Mouse (Mus musculus) midbrain, embryonic 14.5 days (tissue): Measurements from ENCODE around the gene Olfr1510. TPM values are rescaled to one million over a fixed set of nuclear protein-coding genes. Genes with fewer than 3 reads are reported as not detected.

Experiments
- ATAC-seq: fragments of 200-750 bp; cut with Nextera tagmentation; 2 replicates; pipeline ENCODE4 v1.8.0; 2017; ENCODE audit warnings: moderate number of reproducible peaks, moderate library complexity; ENCODE audit not compliant: low FRiP score, low TSS enrichment
- DNase-seq: peaks from one replicate; pipeline ENCODE4 v3.0.0-alpha.2; 2015
- H3K27ac ChIP-seq: fragments of 300-500 bp; sonication (generic); replicated peaks from 2 replicates; pipeline ENCODE4 v1.5.1; 2014; ENCODE audit warnings: mild to moderate bottlenecking, low read depth, low read length, moderate library complexity
- H3K27me3 ChIP-seq: fragments of 300-500 bp; sonication (generic); 2 replicates; pipeline ENCODE4 v1.6.1; 2014; ENCODE audit warnings: low read length, control low read depth, mixed read lengths; ENCODE audit not compliant: control insufficient read depth, insufficient read depth
- H3K36me3 ChIP-seq: fragments of 300-500 bp; sonication (generic); 2 replicates; pipeline ENCODE4 v1.6.1; 2014; ENCODE audit warnings: low read length, control low read depth; ENCODE audit not compliant: control insufficient read depth, insufficient read depth
- H3K4me1 ChIP-seq: fragments of 300-500 bp; sonication (generic); 2 replicates; pipeline ENCODE4 v1.6.1; 2014; ENCODE audit warnings: mild to moderate bottlenecking, antibody characterized with exemption, low read length, control low read depth; ENCODE audit not compliant: control insufficient read depth, insufficient read depth
- H3K4me2 ChIP-seq: fragments of 300-500 bp; sonication (generic); 2 replicates; pipeline ENCODE4 v1.6.1; 2014; ENCODE audit warnings: mild to moderate bottlenecking, low read length, moderate library complexity
- H3K4me3 ChIP-seq: fragments of 300-500 bp; sonication (generic); replicated peaks from 2 replicates; pipeline ENCODE4 v1.5.1; 2014; ENCODE audit warnings: low read depth, low read length
- H3K9ac ChIP-seq: fragments of 300-500 bp; sonication (generic); replicated peaks from 2 replicates; pipeline ENCODE4 v1.6.1; 2014; ENCODE audit warnings: mild to moderate bottlenecking, low read length, moderate library complexity
- H3K9me3 ChIP-seq: fragments of 300-500 bp; sonication (generic); 2 replicates; pipeline ENCODE4 v1.6.1; 2016; ENCODE audit warnings: low read length, control low read depth, mixed read lengths; ENCODE audit not compliant: control insufficient read depth
- WGBS: fragments of 180-500 bp; shearing (Covaris S2); extraction: QIAGEN DNeasy Blood & Tissue Kit; methylation state at CpG from one replicate; pipeline ENCODE4 v1.1.7; 2014; 5-methylcytosine and 5-hydroxymethylcytosine counted together
- polyA plus RNA-seq: library from polyadenylated mRNA; unstranded; fragments of >200 nt; fragmentation: Nextera tagmentation; extraction: Ambion mirVana; gene quantifications from 2 replicates; pipeline ENCODE4 v1.2.1, GENCODE M21; 2014

Gene Olfr1510
- polyA plus RNA-seq, 1 experiment from 2014 or later = not detected

DNA sequence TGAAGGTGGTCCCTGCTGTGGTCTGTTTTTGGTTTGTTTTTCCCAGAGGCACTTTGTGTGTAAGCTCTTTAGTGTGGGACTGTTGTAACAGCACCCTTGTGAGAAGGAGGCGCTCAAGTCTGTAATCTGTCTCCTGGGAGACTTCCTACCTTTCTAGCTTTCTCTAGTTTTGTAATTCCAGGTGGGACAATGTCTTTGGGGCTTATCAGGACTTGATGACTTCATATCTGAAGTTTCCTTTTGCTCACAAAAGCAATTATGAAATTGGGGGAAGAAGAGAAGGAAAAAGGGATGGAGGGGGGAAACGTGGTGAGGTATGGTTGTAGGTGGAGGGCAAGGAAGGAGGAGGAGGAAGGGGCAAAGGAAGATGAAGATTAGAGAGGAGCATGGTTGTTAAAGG lies 35.1 kb downstream of the Olfr1510 start, which contains the start of gene Olfr1512:
TSS of gene Olfr1512 (minus strand) at position 101 of the 400 bp plus-strand sequence.
- H3K9me3 ChIP-seq = no peaks in the 10 kb centered on the region
- no peaks in the 10 kb centered on the region for H3K36me3 ChIP-seq
- no peak within 1 kb of the TSS for H3K27ac ChIP-seq
- no peak within 1 kb of the TSS for H3K4me3 ChIP-seq
- H3K4me1 ChIP-seq = no peaks in the 10 kb centered on the region
- H3K27me3 ChIP-seq = no peaks in the 10 kb centered on the region
- no peak within 1 kb of the TSS for H3K4me2 ChIP-seq
- H3K9ac ChIP-seq = no peak within 1 kb of the TSS
- DNase-seq (no peak), ATAC-seq (no peak)
- 80% methylated on average over 2 of the region's 2 CpGs for WGBS

DNA sequence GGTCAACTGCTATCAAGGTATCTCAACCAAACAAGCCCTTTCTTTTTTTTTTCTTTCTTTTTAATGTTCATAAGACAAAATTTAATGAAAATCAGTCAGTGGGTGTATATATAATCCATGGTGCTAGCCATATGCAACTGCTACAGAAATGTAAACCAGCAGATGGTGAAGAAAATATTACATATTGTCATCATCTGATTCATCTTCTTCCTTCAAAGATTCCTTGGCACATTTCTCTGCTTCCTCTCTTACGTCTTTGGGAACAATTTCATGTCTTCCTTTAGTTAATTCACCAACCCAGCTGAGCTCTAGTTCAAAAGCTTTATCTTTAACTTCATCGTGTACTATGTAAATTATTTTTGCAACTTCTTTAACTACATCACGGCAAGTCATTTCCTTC lies 45.4 kb downstream of the Olfr1510 start:
- ATAC-seq (no peak), DNase-seq (no peak)
- no peaks in the 10 kb centered on the region for H3K36me3 ChIP-seq
- H3K27ac ChIP-seq = no peak overlapping the region
- WGBS = 91% methylated on average over 3 of the region's 3 CpGs
- H3K9ac ChIP-seq = no peak overlapping the region
- H3K4me2 ChIP-seq = no peak overlapping the region
- no peak overlapping the region for H3K4me3 ChIP-seq
- no peaks in the 10 kb centered on the region for H3K4me1 ChIP-seq
- no peaks in the 10 kb centered on the region for H3K27me3 ChIP-seq
- no peaks in the 10 kb centered on the region for H3K9me3 ChIP-seq

Other genes starting within 250 kb of the Olfr1510 start
- 58.7 and 74.9 TPM in 2 replicates for gene Supt16, start 217.0 kb downstream of the Olfr1510 start, polyA plus RNA-seq
- gene Chd8, start 156.6 kb downstream of the Olfr1510 start, polyA plus RNA-seq = 47.5 and 53.4 TPM in 2 replicates
- 52.6 and 56.1 TPM in 2 replicates for gene Tox4, start 135.2 kb downstream of the Olfr1510 start, polyA plus RNA-seq
- 60.4 and 65.7 TPM in 2 replicates for gene Rab2b, start 134.8 kb downstream of the Olfr1510 start, polyA plus RNA-seq
- 39.8 and 42.8 TPM in 2 replicates for gene Mettl3, start 109.2 kb downstream of the Olfr1510 start, polyA plus RNA-seq
- gene Sall2, start 85.6 kb downstream of the Olfr1510 start, polyA plus RNA-seq = 40.1 and 55.6 TPM in 2 replicates
- not detected in 2 replicates for gene Olfr1513, start 58.0 kb downstream of the Olfr1510 start, polyA plus RNA-seq
- gene Olfr1512, start 35.2 kb downstream of the Olfr1510 start, polyA plus RNA-seq = not detected in 2 replicates
- gene Olfr1511, start 17.0 kb downstream of the Olfr1510 start, polyA plus RNA-seq = 0.15 TPM in 1 of 2 replicates, not detected in the other
- gene Olfr1509, start 28.6 kb upstream of the Olfr1510 start, polyA plus RNA-seq = not detected in 2 replicates
- gene Olfr1508, start 53.1 kb upstream of the Olfr1510 start, polyA plus RNA-seq = not detected in 2 replicates
- gene Olfr1507, start 81.4 kb upstream of the Olfr1510 start, polyA plus RNA-seq = not detected in 2 replicates